Mouse (Mus musculus) olfactory bulb, adult 2 months (tissue): ENCODE data around the gene Atp5j. TPM values are rescaled to one million over a fixed set of nuclear protein-coding genes. Genes with fewer than 3 reads are reported as not detected.

ENCODE experiments used
- H3K27ac ChIP-seq: fragments of 200-500 bp; 2 replicates; pipeline ENCODE4 v1.5.1; 2012; ENCODE audit warnings: low read depth, low read length; ENCODE audit not compliant: insufficient read depth
- H3K4me1 ChIP-seq: fragments of 200-500 bp; 2 replicates; pipeline ENCODE4 v1.6.1; 2012; ENCODE audit warnings: low read length; ENCODE audit not compliant: control insufficient read depth, insufficient read depth
- H3K4me3 ChIP-seq: fragments of 200-500 bp; 2 replicates; pipeline ENCODE4 v1.5.1; 2012; ENCODE audit warnings: mild to moderate bottlenecking, low read depth, low read length, moderate library complexity; ENCODE audit not compliant: insufficient read depth
- CTCF ChIP-seq: fragments of 200-500 bp; IDR thresholded peaks from 2 replicates; pipeline ENCODE4 v1.5.1; 2012; ENCODE audit warnings: low read depth, mild to moderate bottlenecking, low read length, moderate library complexity; ENCODE audit not compliant: insufficient read depth
- POLR2A ChIP-seq: fragments of 200-500 bp; IDR thresholded peaks from 2 replicates; pipeline ENCODE4 v1.6.1; 2012; ENCODE audit warnings: mild to moderate bottlenecking, low read depth, low read length, moderate library complexity; ENCODE audit not compliant: insufficient read depth
- WGBS: fragments of 180-500 bp; shearing (Covaris S2); methylation state at CpG from one replicate; pipeline ENCODE4 v1.1.7; 2018; 5-methylcytosine and 5-hydroxymethylcytosine counted together
- polyA plus RNA-seq: library from polyadenylated mRNA; stranded (reverse); fragments of >200 nt; gene quantifications from 2 replicates; pipeline ENCODE4 v1.2.4, GENCODE M21; 2012; ENCODE audit warnings: low replicate concordance; ENCODE audit not compliant: missing spikeins, insufficient read depth, insufficient read length

The Atp5j gene
- polyA plus RNA-seq, 1 experiment, result not detected

DNA sequence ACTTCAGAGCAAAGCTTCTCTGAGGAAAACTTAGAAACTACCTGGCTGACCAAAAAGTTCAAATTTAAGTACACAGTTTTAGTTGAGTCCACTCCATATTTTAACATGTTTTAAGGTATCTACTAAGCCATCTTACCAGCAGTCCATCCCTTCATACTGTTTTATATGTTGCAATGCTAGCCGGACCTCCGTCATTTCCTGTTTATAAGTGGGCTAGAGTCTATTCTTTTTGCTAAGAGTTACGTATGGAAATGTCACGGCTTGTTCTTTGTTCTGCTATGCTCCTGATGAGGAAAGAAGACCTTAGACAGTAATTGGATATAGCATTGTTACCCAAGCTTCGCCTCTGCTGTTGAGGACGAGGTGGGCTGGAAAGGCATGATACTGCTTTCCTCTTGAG, 18.1 kb upstream of the Atp5j start:
- H3K4me3 ChIP-seq, result no peak overlapping the region
- no peak for TF ChIP-seq POLR2A
- TF ChIP-seq CTCF, result no peak
- WGBS, result 90% methylated on average over 6 of the region's 6 CpGs

DNA sequence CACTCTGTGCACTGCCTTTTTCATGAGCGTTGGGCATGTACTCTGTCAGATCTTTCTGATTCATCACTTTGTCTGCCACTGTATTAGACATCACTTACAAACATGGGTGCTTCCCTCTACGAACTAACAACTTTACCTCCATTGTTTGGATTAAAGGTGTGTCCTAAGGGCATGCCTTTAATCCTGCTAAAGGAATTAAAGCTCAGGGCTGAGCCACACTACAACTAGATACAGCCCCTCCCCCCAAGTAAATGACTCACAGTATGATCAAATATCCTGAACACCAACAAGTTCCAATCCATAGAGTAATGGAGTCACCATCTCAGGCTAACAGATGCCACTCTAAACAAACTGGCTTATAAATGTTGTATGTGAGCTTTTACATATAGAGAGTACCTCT, 3.2 kb upstream of the Atp5j start:
- Histone ChIP-seq H3K27ac (no peak overlapping the region), H3K4me1 (peaks cover 6% of the 10 kb centered on the region), H3K4me3 (no peak overlapping the region)
- 86% methylated on average over 2 of the region's 2 CpGs for WGBS
- no peak for TF ChIP-seq POLR2A
- TF ChIP-seq CTCF, result no peak

More for the DNA sequence above, 18.1 kb upstream of the Atp5j start:
- Histone ChIP-seq H3K4me1 (no peaks in the 10 kb centered on the region), H3K27ac (no peak overlapping the region)

- 8% methylated on average over 29 of the region's 29 CpGs for WGBS
- H3K4me3 ChIP-seq, result peak overlapping the region; percentile 98
- peak overlapping the region; percentile 26; the same call in 1 of the 2 replicates for H3K27ac ChIP-seq
- TF ChIP-seq POLR2A (no peak), CTCF (no peak)
- peaks cover 10% of the 10 kb centered on the region for H3K4me1 ChIP-seq
Observed at GRCm38 (mm10) chr16:84835823-84836743, 658 bp upstream of the Atp5j start.

DNA sequence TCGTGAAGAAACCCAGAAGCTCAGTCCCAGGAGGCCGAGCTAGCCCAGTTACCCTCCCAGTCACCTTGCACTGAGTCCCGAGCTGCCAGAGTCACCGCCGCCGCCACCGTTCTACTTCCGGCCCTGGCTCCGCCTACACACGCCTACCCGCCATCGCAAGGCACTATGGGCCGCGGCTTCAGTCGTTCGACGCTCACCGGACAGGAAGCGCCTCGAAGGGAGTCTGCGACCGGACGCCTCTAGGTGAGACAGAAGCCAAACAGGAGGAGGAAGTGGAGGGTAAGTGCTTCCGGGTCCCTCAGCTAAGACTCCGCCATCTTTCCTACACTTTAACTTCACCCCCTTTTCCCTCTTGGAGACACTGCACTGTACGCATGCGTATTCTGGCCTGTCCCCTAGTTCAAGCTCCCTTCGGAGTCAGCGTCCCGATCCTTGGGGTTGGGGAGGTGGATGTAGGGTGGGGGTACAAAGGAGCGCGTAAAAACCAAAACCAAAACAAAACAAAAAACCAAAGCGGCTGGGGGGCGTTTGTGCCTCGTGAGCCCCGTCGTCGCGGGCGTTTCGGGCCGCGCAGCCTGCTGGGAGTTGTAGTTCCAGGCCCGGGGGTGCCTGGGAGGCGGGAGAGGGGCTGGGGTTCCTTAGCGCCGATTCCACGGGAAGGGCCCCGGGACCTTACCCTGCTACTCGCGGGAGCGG, 532 bp downstream of the Atp5j start, which contains the start of gene Gabpa:
TSS of gene Gabpa (plus strand) at position 181 of the 696 bp plus-strand sequence.
- Histone ChIP-seq H3K4me1 (peaks cover 10% of the 10 kb centered on the region), H3K4me3 (peak within 1 kb of the TSS; percentile 98), H3K27ac (peak within 1 kb of the TSS; percentile 85)
- under 1% methylated on average over 52 of the region's 52 CpGs for WGBS
- TF ChIP-seq CTCF (no peak), POLR2A (peak; percentile 67)

DNA sequence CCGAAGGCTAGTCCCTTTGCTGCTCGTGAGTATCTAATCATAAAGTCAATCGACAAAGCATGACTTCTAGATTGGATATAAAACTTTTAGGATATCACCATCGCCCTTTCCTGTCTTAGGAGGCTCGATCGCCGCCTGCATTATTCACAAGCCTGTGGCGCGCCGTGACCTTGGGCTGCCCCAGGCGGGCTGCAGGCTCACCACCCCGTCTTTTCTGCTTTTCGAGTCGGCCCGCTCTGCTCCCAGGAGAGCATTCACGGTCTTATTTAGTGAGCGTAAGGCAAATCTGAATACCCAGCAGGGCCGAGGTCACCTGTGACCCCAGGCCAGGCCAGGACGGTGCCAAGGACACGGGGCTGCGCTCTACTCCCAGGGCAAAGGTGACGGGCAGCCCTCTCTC, 1.1 kb downstream of the Atp5j start:
- under 1% methylated on average over 22 of the region's 22 CpGs for WGBS
- Histone ChIP-seq H3K4me3 (peak overlapping the region; percentile 98), H3K4me1 (peaks cover 10% of the 10 kb centered on the region), H3K27ac (peak overlapping the region; percentile 85)
- TF ChIP-seq POLR2A (no peak), CTCF (no peak)

DNA sequence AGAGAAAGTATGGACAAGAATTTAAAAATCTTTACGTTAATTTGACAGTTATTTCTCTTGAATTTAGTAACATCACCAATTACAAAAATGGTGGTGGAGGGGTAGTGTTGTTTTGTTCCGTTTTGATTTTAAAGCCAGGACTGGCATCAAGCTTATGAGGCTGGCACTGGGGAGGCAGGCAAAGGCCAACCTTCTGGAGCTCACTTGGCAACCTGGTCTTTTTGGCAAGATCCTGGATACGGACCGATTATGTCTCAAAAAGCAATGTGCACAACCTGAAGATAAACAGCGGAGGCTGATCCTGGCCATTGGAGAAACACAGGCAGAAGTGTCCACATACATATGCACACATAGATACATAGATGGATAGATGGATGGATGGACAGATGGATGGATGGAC, 2.7 kb downstream of the Atp5j start:
- Histone ChIP-seq H3K27ac (no peak overlapping the region), H3K4me1 (peaks cover 10% of the 10 kb centered on the region), H3K4me3 (no peak overlapping the region)
- WGBS, result 52% methylated on average over 5 of the region's 5 CpGs
- TF ChIP-seq POLR2A (no peak), CTCF (no peak)

GRCm38 (mm10) chr16:84831696-84832095, 3.7 kb downstream of the Atp5j start:
- TF ChIP-seq POLR2A, result no peak
- no peak for TF ChIP-seq CTCF
- 74% methylated on average over 5 of the region's 5 CpGs for WGBS
- no peak overlapping the region for H3K27ac ChIP-seq
- no peak overlapping the region for H3K4me3 ChIP-seq
- peaks cover 4% of the 10 kb centered on the region for H3K4me1 ChIP-seq

DNA sequence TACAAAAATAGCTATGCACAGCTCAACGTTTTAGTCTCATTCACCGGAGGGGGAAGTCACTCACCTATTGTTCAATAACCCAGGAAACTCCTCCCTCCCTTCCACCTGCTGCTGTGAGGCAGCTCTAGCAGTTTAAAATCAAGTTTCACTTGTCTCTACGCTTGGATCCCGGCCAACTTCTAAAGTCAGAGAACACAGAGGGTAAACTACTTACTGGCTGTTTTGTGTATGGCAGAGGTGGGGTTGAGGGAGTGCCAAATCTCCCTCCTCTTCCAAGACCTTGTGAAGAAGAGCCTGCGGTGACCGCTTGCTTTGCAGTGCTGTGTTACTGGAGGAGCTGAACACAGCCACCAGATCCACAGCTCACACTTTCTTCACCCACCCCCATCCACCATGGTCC, 10.4 kb downstream of the Atp5j start:
- Histone ChIP-seq H3K4me3 (no peak overlapping the region), H3K4me1 (no peaks in the 10 kb centered on the region), H3K27ac (no peak overlapping the region)
- 40% methylated on average over 6 of the region's 6 CpGs for WGBS
- TF ChIP-seq CTCF, result no peak
- no peak for TF ChIP-seq POLR2A

DNA sequence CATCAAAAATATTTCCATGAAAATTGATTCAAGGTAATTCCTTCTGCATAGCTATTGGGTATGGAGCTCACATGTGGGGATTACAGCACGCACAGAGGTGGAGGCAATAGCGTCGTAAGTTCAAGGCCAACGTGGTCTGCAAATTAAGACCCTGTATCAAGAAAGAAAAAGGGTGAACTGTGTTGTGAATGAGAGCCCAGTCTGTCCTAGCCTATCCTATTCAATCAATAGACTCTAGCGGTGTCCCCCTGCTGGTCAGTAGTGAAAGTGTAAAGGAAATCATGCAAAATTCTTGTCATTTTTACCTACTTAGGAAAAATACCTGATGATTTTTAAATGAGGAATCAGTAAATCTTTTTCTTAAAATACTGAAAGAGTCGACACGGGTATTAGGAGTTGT, 18.0 kb downstream of the Atp5j start:
- Histone ChIP-seq H3K4me1 (no peaks in the 10 kb centered on the region), H3K4me3 (no peak overlapping the region), H3K27ac (no peak overlapping the region)
- WGBS, result 31% methylated on average over 7 of the region's 7 CpGs
- no peak for TF ChIP-seq POLR2A
- TF ChIP-seq CTCF, result no peak
